Mouse (Mus musculus) heart, adult 2 months (tissue): ENCODE results near the gene Ninj1.
A peak's percentile ranks its signal among the peaks of the same experiment; 100 is the strongest.

Experiments used
- CTCF ChIP-seq: fragments of 200-600 bp; IDR thresholded peaks from 2 replicates; pipeline ENCODE4 v1.8.1; 2022; ENCODE audit warnings: antibody characterized with exemption, mild to moderate bottlenecking, moderate library complexity
- EP300 ChIP-seq: fragments of 200-500 bp; IDR thresholded peaks from 2 replicates; pipeline ENCODE4 v1.6.1; 2011; ENCODE audit warnings: low read depth, low read length, control low read depth; ENCODE audit not compliant: insufficient read depth
- POLR2A ChIP-seq: fragments of 200-500 bp; IDR thresholded peaks from 2 replicates; pipeline ENCODE4 v1.6.1; 2011; ENCODE audit warnings: mild to moderate bottlenecking, low read depth, low read length, control low read depth; ENCODE audit not compliant: insufficient read depth

DNA sequence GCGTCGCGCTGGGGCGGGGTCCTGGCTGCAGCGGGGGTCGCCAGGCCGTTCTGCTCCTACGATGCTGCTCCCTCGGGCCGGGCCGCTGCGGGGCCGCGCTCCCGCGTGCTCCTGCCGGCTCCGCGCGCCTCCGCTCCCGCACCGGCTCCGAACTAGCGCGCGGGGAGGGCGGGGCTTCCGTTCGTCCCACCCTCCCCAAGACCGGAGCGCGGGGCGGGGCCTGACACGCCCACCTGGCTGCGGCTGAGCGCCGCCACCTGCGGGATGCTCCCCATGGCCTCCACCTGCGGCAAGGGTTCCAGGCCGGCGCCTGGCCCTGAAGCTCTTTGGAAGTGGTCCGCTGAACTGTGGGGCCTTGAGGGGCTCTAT, 39.4 kb upstream of the Ninj1 start, which contains the start of gene Wnk2:
- TF ChIP-seq CTCF (peak; percentile 11; the same call in 1 of the 2 replicates), POLR2A (no peak), EP300 (no peak)
